In genomic region chr7:80386235-80386930, GRCm38 (mm10) we compare ENCODE assay signal across 8 mouse cellular contexts. TPM values are rescaled to one million over a fixed set of nuclear protein-coding genes. Genes with fewer than 3 reads are reported as not detected.
DNase-seq lines count a peak whose midpoint lies in the region; ATAC-seq and TF ChIP-seq lines count a peak whose summit lies in the region.

No protein-coding gene starts in this region.

- no peaks in the 10 kb centered on the region for H3K9me3 ChIP-seq in embryonic facial prominence, embryonic 10.5 days
- H3K9me3 ChIP-seq in intestine, postnatal 0 days (ENCODE audit: control insufficient read depth) = no peaks in the 10 kb centered on the region
- H3K9me3 ChIP-seq in limb, embryonic 13.5 days = no peaks in the 10 kb centered on the region
- H3K9me3 ChIP-seq in midbrain, embryonic 15.5 days = no peaks in the 10 kb centered on the region

- H3K27me3 ChIP-seq in embryonic facial prominence, embryonic 10.5 days (replicated peaks; ENCODE audit: low read depth, poor library complexity, severe bottlenecking) = peaks cover 46% of the 10 kb centered on the region
- no peaks in the 10 kb centered on the region for H3K27me3 ChIP-seq in intestine, postnatal 0 days (replicated peaks; ENCODE audit: control insufficient read depth, insufficient read depth, low read length)
- H3K27me3 ChIP-seq in limb, embryonic 13.5 days = peaks cover 7% of the 10 kb centered on the region; the same call in 1 of the 2 replicates
- H3K27me3 ChIP-seq in midbrain, embryonic 15.5 days (replicated peaks) = 0 out of 2 replicates have a peak, but pooled peaks cover 5% of the 10 kb centered on the region
- no peaks in the 10 kb centered on the region for H3K27me3 ChIP-seq in spleen, adult 2 months (ENCODE audit: control insufficient read depth, insufficient read depth, low read length)

- peak; percentile 99 for TF ChIP-seq CTCF in intestine, postnatal 0 days (IDR thresholded peaks at IDR 0.05; ENCODE audit: low read depth)
- peak; percentile 97 for TF ChIP-seq CTCF in spleen, adult 2 months (IDR thresholded peaks at IDR 0.05; ENCODE audit: extremely low read depth, insufficient read depth, insufficient read length, insufficient replicate concordance)

- DNase-seq in cerebellum, adult 11 months = peak; percentile 80
- DNase-seq in embryonic facial prominence, embryonic 10.5 days (ENCODE audit: low spot score) = peak; percentile 92
- peak; percentile 72 to 87 for DNase-seq in spleen, adult 2 months (ENCODE audit: low read depth in 1 of 2, low spot score in 2 of 2)

- peaks cover 41% of the 10 kb centered on the region for H3K4me1 ChIP-seq in embryonic facial prominence, embryonic 10.5 days
- no peaks in the 10 kb centered on the region for H3K4me1 ChIP-seq in intestine, postnatal 0 days (replicated peaks; ENCODE audit: control insufficient read depth, insufficient read depth, low read length)
- peaks cover 31% of the 10 kb centered on the region for H3K4me1 ChIP-seq in limb, embryonic 13.5 days
- peaks cover 9% of the 10 kb centered on the region for H3K4me1 ChIP-seq in midbrain, embryonic 15.5 days
- no peaks in the 10 kb centered on the region; the same call in 1 of the 2 replicates for H3K4me1 ChIP-seq in spleen, adult 2 months (ENCODE audit: control insufficient read depth, insufficient read depth, insufficient read length)

- peak overlapping the region; percentile 61 for H3K4me2 ChIP-seq in intestine, postnatal 0 days (replicated peaks; ENCODE audit: low read depth)
- H3K4me2 ChIP-seq in limb, embryonic 13.5 days (replicated peaks) = peak overlapping the region; percentile 72
- 0 out of 2 replicates have a peak overlapping the region, but pooled peaks have one; percentile 2 for H3K4me2 ChIP-seq in midbrain, embryonic 15.5 days

- no peak; the same call in 1 of the 2 replicates for TF ChIP-seq POLR2A in spleen, adult 2 months (IDR thresholded peaks at IDR 0.05; ENCODE audit: low read depth, low read length)

- WGBS in embryonic facial prominence, embryonic 10.5 days = 35% methylated on average over 18 of the region's 18 CpGs
- WGBS in intestine, postnatal 0 days = 26% methylated on average over 18 of the region's 18 CpGs
- 40% methylated on average over 18 of the region's 18 CpGs for WGBS in limb, embryonic 13.5 days
- 36% methylated on average over 18 of the region's 18 CpGs for WGBS in midbrain, embryonic 15.5 days
- WGBS in spleen, adult 2 months = 2% methylated on average over 18 of the region's 18 CpGs

- no peak overlapping the region for H3K9ac ChIP-seq in intestine, postnatal 0 days (ENCODE audit: low read depth, low read length)
- peak overlapping the region; percentile 72 for H3K9ac ChIP-seq in limb, embryonic 13.5 days
- H3K9ac ChIP-seq in midbrain, embryonic 15.5 days = no peak overlapping the region

- H3K4me3 ChIP-seq in embryonic facial prominence, embryonic 10.5 days = peak overlapping the region; percentile 57
- peak overlapping the region; percentile 30 for H3K4me3 ChIP-seq in intestine, postnatal 0 days (ENCODE audit: low read depth, low read length)
- H3K4me3 ChIP-seq in limb, embryonic 13.5 days = peak overlapping the region; percentile 44
- no peak overlapping the region for H3K4me3 ChIP-seq in midbrain, embryonic 15.5 days
- peak overlapping the region; percentile 56; the same call in 1 of the 2 replicates for H3K4me3 ChIP-seq in spleen, adult 2 months (ENCODE audit: extremely low read depth, insufficient read depth, insufficient read length)

- peaks cover 30% of the 10 kb centered on the region for H3K36me3 ChIP-seq in embryonic facial prominence, embryonic 10.5 days (replicated peaks)
- peaks cover 38% of the 10 kb centered on the region for H3K36me3 ChIP-seq in intestine, postnatal 0 days (ENCODE audit: control insufficient read depth, insufficient read depth)
- H3K36me3 ChIP-seq in limb, embryonic 13.5 days = peaks cover 40% of the 10 kb centered on the region
- H3K36me3 ChIP-seq in midbrain, embryonic 15.5 days (replicated peaks) = peaks cover 11% of the 10 kb centered on the region; the same call in 1 of the 2 replicates
- peaks cover 17% of the 10 kb centered on the region for H3K36me3 ChIP-seq in spleen, adult 2 months (ENCODE audit: control insufficient read depth, insufficient read depth, low read length)

- H3K27ac ChIP-seq in embryonic facial prominence, embryonic 10.5 days (replicated peaks) = peak overlapping the region; percentile 85
- H3K27ac ChIP-seq in intestine, postnatal 0 days (ENCODE audit: low read depth, low read length) = peak overlapping the region; percentile 70
- H3K27ac ChIP-seq in limb, embryonic 13.5 days = peak overlapping the region; percentile 64; the same call in 1 of the 2 replicates
- no peak overlapping the region for H3K27ac ChIP-seq in midbrain, embryonic 15.5 days
- H3K27ac ChIP-seq in spleen, adult 2 months (ENCODE audit: insufficient read depth, low read length) = peak overlapping the region; percentile 88

- no peak for ATAC-seq in cerebellum, adult (ENCODE audit: insufficient number of reproducible peaks, low FRiP score, low TSS enrichment)
- peak; percentile 79 for ATAC-seq in granulocyte monocyte progenitor cell, adult 5-6 weeks (replicated peaks; ENCODE audit: poor library complexity, severe bottlenecking)
- ATAC-seq in intestine, postnatal 0 days = peak; percentile 66
- ATAC-seq in limb, embryonic 13.5 days (ENCODE audit: low FRiP score, low read depth) = peak; percentile 65
- peak; percentile 65 for ATAC-seq in midbrain, embryonic 15.5 days (replicated peaks)

RNA-seq across cellular contexts. Expression of gene Fes, which starts 1.4 kb away (rescaled TPM):
- 8.2 and 8.4 TPM in 2 replicates for polyA plus RNA-seq in embryonic facial prominence, embryonic 10.5 days (2016; fragmentation: Nextera tagmentation; extraction: Ambion mirVana)
- total RNA-seq in granulocyte monocyte progenitor cell, adult 5-6 weeks (2014; fragmentation: Nextera tagmentation) = 141 and 238 TPM in 2 replicates
- total RNA-seq in granulocyte monocyte progenitor cell, adult 5-6 weeks (2017) = 155 and 176 TPM in 2 replicates
- polyA plus RNA-seq in intestine, postnatal 0 days (2015; fragmentation: Nextera tagmentation; extraction: Ambion mirVana) = 6.2 and 6.7 TPM in 2 replicates
- polyA plus RNA-seq in limb, embryonic 13.5 days (2015; fragmentation: Nextera tagmentation; extraction: Ambion mirVana) = 11.5 and 14.3 TPM in 2 replicates
- 4.4 and 4.8 TPM in 2 replicates for polyA plus RNA-seq in midbrain, embryonic 15.5 days (2015; fragmentation: Nextera tagmentation; extraction: Ambion mirVana)
- polyA plus RNA-seq in spleen, adult 2 months (2012; rRNA removed) = 52.8 and 90.0 TPM in 2 replicates

RNA-seq across cellular contexts. Expression of gene Man2a2, which starts 15.2 kb away (rescaled TPM):
- polyA plus RNA-seq in embryonic facial prominence, embryonic 10.5 days (2016; fragmentation: Nextera tagmentation; extraction: Ambion mirVana) = 20.2 and 21.0 TPM in 2 replicates
- total RNA-seq in granulocyte monocyte progenitor cell, adult 5-6 weeks (2014; fragmentation: Nextera tagmentation) = 60.4 and 74.6 TPM in 2 replicates
- total RNA-seq in granulocyte monocyte progenitor cell, adult 5-6 weeks (2017) = 32.7 and 36.7 TPM in 2 replicates
- polyA plus RNA-seq in intestine, postnatal 0 days (2015; fragmentation: Nextera tagmentation; extraction: Ambion mirVana) = 4.8 and 5.3 TPM in 2 replicates
- 22.0 and 24.4 TPM in 2 replicates for polyA plus RNA-seq in limb, embryonic 13.5 days (2015; fragmentation: Nextera tagmentation; extraction: Ambion mirVana)
- 26.4 and 28.2 TPM in 2 replicates for polyA plus RNA-seq in midbrain, embryonic 15.5 days (2015; fragmentation: Nextera tagmentation; extraction: Ambion mirVana)
- polyA plus RNA-seq in spleen, adult 2 months (2012; rRNA removed) = 98.3 and 115 TPM in 2 replicates

RNA-seq across cellular contexts. Expression of gene Furin, which starts 18.9 kb away (rescaled TPM):
- polyA plus RNA-seq in embryonic facial prominence, embryonic 10.5 days (2016; fragmentation: Nextera tagmentation; extraction: Ambion mirVana) = 6.0 and 6.3 TPM in 2 replicates
- 25.5 and 25.6 TPM in 2 replicates for total RNA-seq in granulocyte monocyte progenitor cell, adult 5-6 weeks (2014; fragmentation: Nextera tagmentation)
- total RNA-seq in granulocyte monocyte progenitor cell, adult 5-6 weeks (2017) = 5.0 and 10.1 TPM in 2 replicates
- 25.5 and 26.4 TPM in 2 replicates for polyA plus RNA-seq in intestine, postnatal 0 days (2015; fragmentation: Nextera tagmentation; extraction: Ambion mirVana)
- 12.0 and 12.5 TPM in 2 replicates for polyA plus RNA-seq in limb, embryonic 13.5 days (2015; fragmentation: Nextera tagmentation; extraction: Ambion mirVana)
- polyA plus RNA-seq in midbrain, embryonic 15.5 days (2015; fragmentation: Nextera tagmentation; extraction: Ambion mirVana) = 5.7 and 6.3 TPM in 2 replicates
- 35.7 and 48.6 TPM in 2 replicates for polyA plus RNA-seq in spleen, adult 2 months (2012; rRNA removed)

RNA-seq across cellular contexts. Expression of gene Hddc3, which starts 43.5 kb away (rescaled TPM):
- polyA plus RNA-seq in embryonic facial prominence, embryonic 10.5 days (2016; fragmentation: Nextera tagmentation; extraction: Ambion mirVana) = 23.3 and 30.3 TPM in 2 replicates
- 10.3 and 14.5 TPM in 2 replicates for total RNA-seq in granulocyte monocyte progenitor cell, adult 5-6 weeks (2014; fragmentation: Nextera tagmentation)
- 15.9 and 22.4 TPM in 2 replicates for total RNA-seq in granulocyte monocyte progenitor cell, adult 5-6 weeks (2017)
- polyA plus RNA-seq in intestine, postnatal 0 days (2015; fragmentation: Nextera tagmentation; extraction: Ambion mirVana) = 8.3 and 8.8 TPM in 2 replicates
- 21.5 and 23.5 TPM in 2 replicates for polyA plus RNA-seq in limb, embryonic 13.5 days (2015; fragmentation: Nextera tagmentation; extraction: Ambion mirVana)
- polyA plus RNA-seq in midbrain, embryonic 15.5 days (2015; fragmentation: Nextera tagmentation; extraction: Ambion mirVana) = 22.1 and 26.4 TPM in 2 replicates
- 15.5 and 17.8 TPM in 2 replicates for polyA plus RNA-seq in spleen, adult 2 months (2012; rRNA removed)

RNA-seq across cellular contexts. Expression of gene Unc45a, which starts 45.6 kb away (rescaled TPM):
- polyA plus RNA-seq in embryonic facial prominence, embryonic 10.5 days (2016; fragmentation: Nextera tagmentation; extraction: Ambion mirVana) = 51.3 and 53.3 TPM in 2 replicates
- 8.1 and 13.9 TPM in 2 replicates for total RNA-seq in granulocyte monocyte progenitor cell, adult 5-6 weeks (2014; fragmentation: Nextera tagmentation)
- total RNA-seq in granulocyte monocyte progenitor cell, adult 5-6 weeks (2017) = 20.2 and 22.4 TPM in 2 replicates
- 19.7 and 20.0 TPM in 2 replicates for polyA plus RNA-seq in intestine, postnatal 0 days (2015; fragmentation: Nextera tagmentation; extraction: Ambion mirVana)
- polyA plus RNA-seq in limb, embryonic 13.5 days (2015; fragmentation: Nextera tagmentation; extraction: Ambion mirVana) = 49.7 and 50.4 TPM in 2 replicates
- polyA plus RNA-seq in midbrain, embryonic 15.5 days (2015; fragmentation: Nextera tagmentation; extraction: Ambion mirVana) = 60.2 and 62.0 TPM in 2 replicates
- 53.7 and 61.8 TPM in 2 replicates for polyA plus RNA-seq in spleen, adult 2 months (2012; rRNA removed)

Comparison
In these comparisons a context has a peak if more than half of its experiments do, and no peak if none do; other contexts are left out.
1. H3K4me2 ChIP-seq: peak in every context shown above with its lines; median percentile 72 in limb, embryonic 13.5 days; 61 in intestine, postnatal 0 days; 2 in midbrain, embryonic 15.5 days.